Mouse (Mus musculus): ENCODE data around the gene Dicer1.

Dicer1 gene

GRCm38 (mm10) chr12:104677371-104677924, 74.3 kb downstream of the Dicer1 start:
- ATAC-seq (ENCODE audit: low TSS enrichment), result no peak

- no peak for ATAC-seq (ENCODE audit: low TSS enrichment)
These were observed 75.0 kb downstream of the Dicer1 start for GRCm38 (mm10) chr12:104676535-104677370.

- ATAC-seq (ENCODE audit: low TSS enrichment), result no peak
These were observed 78.8 kb downstream of the Dicer1 start for GRCm38 (mm10) chr12:104672976-104673375.

- ATAC-seq (ENCODE audit: low TSS enrichment), result no peak
These were observed 79.3 kb downstream of the Dicer1 start for GRCm38 (mm10) chr12:104672406-104672805.

GRCm38 (mm10) chr12:104667846-104668245, 83.9 kb downstream of the Dicer1 start:
- no peak for ATAC-seq (ENCODE audit: low TSS enrichment)

- no peak for ATAC-seq (ENCODE audit: low TSS enrichment)
These were observed 85.8 kb downstream of the Dicer1 start for GRCm38 (mm10) chr12:104665951-104666350.

GRCm38 (mm10) chr12:104665521-104665920, 86.2 kb downstream of the Dicer1 start:
- ATAC-seq (ENCODE audit: low TSS enrichment), result no peak

- no peak for ATAC-seq (ENCODE audit: low TSS enrichment)
These were observed 95.6 kb downstream of the Dicer1 start for GRCm38 (mm10) chr12:104656146-104656545.

GRCm38 (mm10) chr12:104655006-104655405, 96.7 kb downstream of the Dicer1 start:
- 0 out of 2 replicates have a peak, but pooled peaks have one; percentile 23 for ATAC-seq (ENCODE audit: low TSS enrichment)

- no peak for ATAC-seq (ENCODE audit: low TSS enrichment)
These were observed 99.7 kb downstream of the Dicer1 start for GRCm38 (mm10) chr12:104652021-104652420.

GRCm38 (mm10) chr12:104651269-104651668, 100.5 kb downstream of the Dicer1 start:
- no peak for ATAC-seq (ENCODE audit: low TSS enrichment)

- ATAC-seq (ENCODE audit: low TSS enrichment), result no peak
These were observed 101.1 kb downstream of the Dicer1 start for GRCm38 (mm10) chr12:104650510-104651260.

- no peak for ATAC-seq (ENCODE audit: low TSS enrichment)
These were observed 103.4 kb downstream of the Dicer1 start for GRCm38 (mm10) chr12:104648366-104648765.

- no peak for ATAC-seq (ENCODE audit: low TSS enrichment)
These were observed 109.4 kb downstream of the Dicer1 start for GRCm38 (mm10) chr12:104642337-104642736.

GRCm38 (mm10) chr12:104640934-104641333, 110.8 kb downstream of the Dicer1 start:
- ATAC-seq (ENCODE audit: low TSS enrichment), result no peak

- no peak for ATAC-seq (ENCODE audit: low TSS enrichment)
These were observed 113.6 kb downstream of the Dicer1 start for GRCm38 (mm10) chr12:104638156-104638555.
